Mouse (Mus musculus): ENCODE data around the gene Selenom. TPM values are rescaled to one million over a fixed set of nuclear protein-coding genes. Genes with fewer than 3 reads are reported as not detected.

Gene Selenom
- polyA plus RNA-seq (2012; rRNA removed): 344 and 400 TPM in 2 replicates

DNA sequence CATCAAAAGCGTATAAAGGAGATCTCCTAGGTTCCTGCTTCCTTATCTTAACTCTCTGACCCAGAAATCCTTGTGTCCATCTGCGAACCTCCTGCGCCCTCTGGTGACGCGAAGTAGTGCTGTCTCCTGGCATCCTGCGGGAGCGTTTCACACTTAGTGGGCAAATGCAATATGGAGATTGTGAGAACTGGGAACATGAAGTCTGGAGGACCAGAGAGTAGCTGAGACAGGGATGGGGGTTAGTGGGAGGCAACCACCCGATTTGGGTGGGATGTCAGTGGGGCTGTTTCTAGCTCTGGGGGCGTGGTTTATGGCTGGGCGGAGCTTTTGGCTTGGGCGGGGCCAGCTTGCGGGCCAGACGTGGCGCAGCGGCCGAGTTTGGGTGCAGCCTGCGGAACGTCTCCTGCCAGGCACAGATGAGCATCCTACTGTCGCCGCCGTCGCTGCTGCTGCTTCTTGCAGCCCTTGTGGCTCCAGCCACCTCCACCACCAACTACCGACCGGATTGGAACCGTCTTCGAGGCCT, at the start of gene Selenom:
Gene Selenom (plus strand): TSS at position 156 of the 526 bp plus-strand sequence.
- peak; percentile 86 to 93 for DNase-seq (ENCODE audit: extremely low spot score in 1 of 2, low spot score in 1 of 2)

DNA sequence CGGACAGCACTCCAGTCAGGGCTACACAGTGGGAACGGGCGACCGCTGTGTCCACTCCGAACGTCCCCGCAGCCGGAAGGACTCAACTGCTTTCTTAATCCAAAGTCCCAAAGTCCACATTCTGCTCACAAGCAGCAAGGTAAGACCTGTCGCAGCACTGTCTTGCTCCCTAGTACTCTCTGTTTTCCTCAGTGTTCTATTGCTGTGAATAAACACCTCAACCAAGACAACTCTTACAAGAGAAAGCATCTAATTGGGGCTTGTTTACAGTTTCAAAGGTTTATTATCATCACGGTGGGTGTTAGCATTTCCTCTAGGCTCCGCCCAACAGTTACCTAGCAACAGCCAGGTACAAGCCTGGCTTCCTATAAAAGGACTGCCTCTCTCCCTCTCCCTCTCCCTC, 43.0 kb upstream of the Selenom start:
- DNase-seq (ENCODE audit: extremely low spot score in 1 of 2, low spot score in 1 of 2): no peak

DNA sequence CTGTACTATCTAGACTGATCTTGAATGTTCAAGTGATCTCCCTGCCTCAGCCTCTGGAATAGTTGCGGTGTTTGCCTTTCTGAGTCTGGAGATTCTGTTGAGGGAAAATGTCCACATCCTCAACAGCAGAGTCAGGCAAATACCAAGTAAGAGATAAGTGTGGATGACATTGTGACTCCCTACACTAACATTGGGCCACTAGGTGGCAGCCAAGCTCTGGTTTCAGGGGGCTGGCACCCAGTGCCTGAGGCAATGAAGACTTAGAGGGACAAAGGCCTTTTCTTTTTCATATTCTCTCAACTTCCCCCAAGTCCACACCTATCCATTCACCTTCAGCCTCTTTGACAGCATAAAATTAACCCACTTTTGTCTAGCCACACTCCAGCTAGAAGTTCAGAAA, 42.0 kb upstream of the Selenom start:
- peak; percentile 56 to 93 for DNase-seq (ENCODE audit: extremely low spot score in 1 of 2, low spot score in 1 of 2)

DNA sequence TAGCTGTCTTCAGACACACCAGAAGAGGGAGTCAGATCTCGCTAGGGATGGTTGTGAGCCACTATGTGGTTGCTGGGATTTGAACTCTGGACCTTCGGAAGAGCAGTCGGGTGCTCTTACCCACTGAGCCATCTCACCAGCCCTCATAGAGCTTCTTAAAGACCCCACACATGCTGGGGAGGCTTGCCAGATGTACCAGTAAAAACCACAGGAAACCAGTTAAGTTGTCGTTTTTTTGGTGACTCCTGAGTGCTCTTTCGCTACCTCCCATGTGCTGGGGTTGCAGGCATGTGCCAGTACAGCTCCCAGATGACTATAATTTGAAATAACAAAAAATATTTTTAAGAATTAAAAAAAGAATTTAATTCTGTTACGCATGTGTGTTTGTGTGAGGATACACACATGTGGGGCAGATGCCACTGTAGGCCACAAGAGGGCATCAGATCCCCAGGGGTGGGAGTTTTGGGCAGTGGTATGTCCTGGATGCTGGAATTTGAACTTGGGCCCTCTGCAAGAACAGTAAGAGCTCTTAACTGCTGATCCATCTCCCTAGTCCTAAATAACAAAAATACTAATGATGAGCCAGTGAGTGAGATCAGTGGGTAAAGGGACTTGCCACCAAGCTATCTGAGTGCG, 39.9 kb upstream of the Selenom start:
- DNase-seq (ENCODE audit: extremely low spot score in 1 of 2, low spot score in 1 of 2): peak in 1 of 2 experiments; percentile 25

DNA sequence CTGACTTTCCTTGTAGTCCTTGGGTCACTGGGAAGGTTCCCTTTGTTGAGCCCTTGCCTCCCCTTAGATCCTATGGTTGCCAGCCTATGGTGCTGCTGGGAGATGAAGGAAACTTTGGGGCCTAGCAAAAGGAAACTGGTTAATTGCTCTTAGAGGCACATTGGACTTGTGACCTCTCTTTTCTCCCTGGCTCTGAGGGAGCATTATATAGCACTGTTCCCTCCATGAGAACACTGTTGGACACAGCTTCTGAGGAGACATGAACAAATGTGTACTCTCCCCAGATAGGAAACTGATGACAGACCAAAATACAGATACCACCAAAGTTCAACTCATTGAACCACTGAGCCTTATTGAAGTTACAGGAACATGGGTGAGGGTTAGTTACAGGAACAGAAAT, 39.0 kb upstream of the Selenom start:
- no peak for DNase-seq (ENCODE audit: extremely low spot score in 1 of 2, low spot score in 1 of 2)

DNA sequence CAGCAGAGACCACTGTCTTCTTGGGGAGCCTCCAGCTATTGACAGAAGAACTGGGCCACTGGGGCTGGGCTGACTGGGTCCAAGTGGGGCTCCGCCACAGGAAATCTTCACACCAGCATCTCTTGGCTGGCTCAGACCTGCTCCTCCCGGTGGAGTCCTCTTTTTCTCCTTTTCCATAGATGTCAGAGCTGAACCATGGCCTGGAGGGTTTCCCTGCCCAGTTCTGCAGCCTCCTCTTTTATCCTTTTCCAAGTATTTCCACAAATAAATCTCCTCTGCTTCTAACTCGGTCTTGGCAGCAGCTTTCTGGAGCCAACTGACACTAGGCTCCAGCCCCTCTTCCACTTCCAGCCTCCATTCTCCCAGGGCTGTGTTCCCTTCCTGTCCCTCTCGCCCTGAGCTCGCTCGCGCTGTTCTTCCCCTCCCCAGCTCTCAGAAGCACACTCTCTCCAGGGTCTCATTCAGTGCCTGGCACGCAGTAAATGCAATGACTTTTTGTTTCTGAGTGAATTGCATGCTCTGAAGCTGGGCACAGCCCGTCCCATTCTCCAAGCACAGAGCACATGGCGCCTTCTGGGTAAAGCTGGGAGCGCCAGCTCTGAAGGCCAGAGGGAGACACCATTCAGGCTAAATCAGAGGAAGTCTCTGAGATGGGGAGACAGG, 30.4 kb upstream of the Selenom start:
- peak in 1 of 2 experiments; percentile 22 for DNase-seq (ENCODE audit: extremely low spot score in 1 of 2, low spot score in 1 of 2)

DNA sequence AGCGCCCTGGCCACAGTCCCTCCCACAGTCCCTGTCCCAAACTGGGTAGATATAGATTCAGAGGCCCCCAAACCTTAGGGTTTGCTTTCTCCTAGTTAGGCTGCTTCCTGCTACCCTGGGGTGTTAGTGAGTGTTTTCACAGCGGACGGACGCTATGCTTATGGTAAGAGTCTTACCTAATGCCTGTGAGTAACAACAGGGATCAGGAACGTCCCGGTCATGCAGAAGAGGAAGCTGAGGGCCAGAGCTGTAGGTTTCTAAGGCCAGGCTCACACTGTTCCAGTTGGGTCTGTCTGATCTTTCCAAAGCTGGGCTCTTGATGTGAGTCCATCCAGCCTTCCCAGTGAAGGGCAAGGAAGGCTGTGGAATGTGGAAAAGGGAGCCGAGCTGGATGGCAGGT, 28.1 kb upstream of the Selenom start:
- DNase-seq (ENCODE audit: extremely low spot score in 1 of 2, low spot score in 1 of 2): no peak

DNA sequence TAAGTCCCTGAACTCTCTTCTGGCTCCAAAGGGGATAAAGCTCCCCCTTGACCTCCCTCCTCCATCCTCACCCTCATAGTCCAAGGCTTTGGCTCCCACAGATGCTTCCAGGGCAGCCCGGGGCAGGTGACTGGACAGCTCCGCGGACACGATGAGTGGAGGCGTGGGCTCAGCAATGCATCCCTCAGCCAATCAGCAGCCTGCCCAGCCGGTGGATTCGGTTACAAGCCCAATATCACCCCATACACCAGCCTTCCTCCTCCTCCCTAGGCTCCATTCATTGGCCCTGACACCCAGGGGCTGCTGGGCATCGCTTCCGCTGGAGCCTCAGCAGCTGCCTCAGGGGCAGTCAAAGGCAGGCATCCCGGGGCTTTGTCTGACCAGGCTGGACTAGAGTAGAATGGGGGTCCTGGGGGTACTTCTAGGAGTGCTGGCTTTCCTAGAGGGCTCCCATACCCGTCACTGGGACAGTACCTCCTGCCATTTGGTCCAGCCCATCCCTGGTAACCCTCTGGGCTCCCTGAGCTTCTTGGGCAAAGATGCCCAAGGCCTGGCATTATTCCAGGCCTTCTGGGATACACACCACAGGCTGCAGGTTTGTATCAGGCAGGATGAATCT, 26.4 kb upstream of the Selenom start, which contains the start of gene Pla2g3:
Gene Pla2g3 (plus strand): TSS at position 333 of the 619 bp plus-strand sequence.
- DNase-seq (ENCODE audit: extremely low spot score in 1 of 2, low spot score in 1 of 2): no peak

DNA sequence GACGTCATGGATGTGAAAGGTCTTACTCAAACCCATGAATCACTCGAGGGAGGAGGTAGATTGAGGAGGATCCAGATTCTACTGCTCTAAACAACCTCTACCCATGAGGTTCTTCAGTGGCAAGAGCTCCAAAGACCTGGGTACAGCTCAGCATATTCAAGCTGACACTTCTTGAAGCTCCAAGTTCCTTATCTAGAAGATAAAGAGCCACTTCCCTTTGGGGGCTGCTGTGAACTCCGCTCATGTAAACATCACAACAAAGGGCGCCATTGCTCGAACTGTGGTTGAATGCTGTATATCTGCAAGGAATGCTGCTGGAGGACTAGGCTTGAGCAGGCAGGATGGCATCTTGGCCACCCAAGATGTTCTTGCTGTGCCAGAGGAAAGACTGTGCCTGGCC, 25.4 kb upstream of the Selenom start:
- DNase-seq (ENCODE audit: extremely low spot score in 1 of 2, low spot score in 1 of 2): no peak

DNA sequence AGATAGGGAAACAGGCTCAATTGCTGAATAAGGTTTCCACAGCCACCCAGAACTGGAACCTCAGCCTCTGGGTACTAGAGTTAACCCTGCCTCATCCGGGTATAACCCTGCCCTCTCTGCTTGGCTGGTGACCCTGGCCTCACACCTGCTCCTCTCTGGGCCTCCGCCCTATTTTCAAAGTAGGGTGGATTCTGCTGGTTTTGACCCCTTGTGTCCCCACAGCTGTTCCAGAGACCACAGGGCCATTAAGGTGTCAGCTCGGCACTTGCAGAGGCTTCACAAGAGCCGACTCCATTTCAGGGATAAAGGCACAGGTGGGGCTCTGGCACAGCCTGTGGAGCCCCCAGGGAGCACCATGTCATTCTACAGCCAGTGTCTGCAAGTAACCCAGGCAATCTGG, 21.7 kb upstream of the Selenom start:
- DNase-seq (ENCODE audit: extremely low spot score in 1 of 2, low spot score in 1 of 2): no peak

DNA sequence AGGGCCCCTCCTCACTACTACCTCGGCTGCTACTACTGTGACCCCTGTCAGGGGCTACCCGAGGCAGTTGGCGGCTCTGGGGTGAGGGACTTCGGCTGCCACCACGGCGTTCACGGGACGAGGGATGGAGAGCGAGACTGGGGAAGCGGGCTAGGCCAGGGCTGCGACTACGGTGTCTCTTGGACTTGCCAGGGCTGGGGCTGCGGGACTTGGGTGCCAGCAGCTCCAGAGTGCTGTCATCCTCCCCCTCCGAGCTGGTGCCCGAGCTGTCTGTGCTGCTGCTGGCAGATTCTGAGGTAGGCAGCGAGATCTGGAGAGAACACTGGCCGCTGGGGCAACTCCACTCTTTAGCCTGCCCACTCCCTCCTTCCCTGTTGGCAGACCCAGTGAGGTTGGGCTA, 19.6 kb upstream of the Selenom start:
- DNase-seq (ENCODE audit: extremely low spot score in 1 of 2, low spot score in 1 of 2): no peak

DNA sequence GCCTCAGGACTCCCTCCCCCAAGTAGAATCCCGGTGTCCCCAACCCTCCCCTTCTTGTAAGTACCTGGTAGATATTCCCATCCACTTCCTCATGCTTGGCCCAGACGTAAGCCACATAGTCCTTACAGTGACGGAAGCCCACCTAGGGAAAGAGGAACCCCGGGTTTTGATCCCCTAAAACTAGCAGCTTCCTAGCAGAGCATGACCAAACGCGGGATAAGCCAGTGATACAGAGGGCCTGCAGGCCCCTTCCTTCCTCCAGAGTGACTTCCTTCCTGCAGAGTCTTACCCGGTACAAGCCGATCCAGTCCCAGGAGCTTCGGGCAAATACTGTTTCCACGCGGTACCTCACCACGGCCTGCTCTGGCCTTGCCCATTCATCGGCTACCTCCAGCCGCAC, 19.0 kb upstream of the Selenom start:
- no peak for DNase-seq (ENCODE audit: extremely low spot score in 1 of 2, low spot score in 1 of 2)

DNA sequence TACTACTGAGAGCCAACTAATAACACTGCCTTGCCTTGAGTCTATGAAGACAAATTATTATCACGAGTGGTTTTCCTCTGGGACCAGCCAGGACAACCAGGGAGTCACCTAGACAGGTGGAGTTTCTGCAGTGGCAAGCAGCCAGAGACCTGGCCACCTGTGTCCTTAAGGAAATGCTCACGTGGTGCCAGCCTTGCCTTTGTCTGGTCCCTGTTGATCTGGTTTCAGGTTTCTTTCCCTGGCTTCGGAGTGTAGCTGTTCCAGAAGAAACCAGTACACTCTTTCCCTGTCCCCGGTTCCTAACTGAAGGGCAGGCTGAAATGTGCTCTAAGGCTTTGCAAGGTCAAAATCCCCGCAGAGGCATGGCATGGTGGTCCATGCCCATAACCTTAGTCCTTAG, 17.7 kb upstream of the Selenom start:
- DNase-seq (ENCODE audit: extremely low spot score in 1 of 2, low spot score in 1 of 2): no peak

DNA sequence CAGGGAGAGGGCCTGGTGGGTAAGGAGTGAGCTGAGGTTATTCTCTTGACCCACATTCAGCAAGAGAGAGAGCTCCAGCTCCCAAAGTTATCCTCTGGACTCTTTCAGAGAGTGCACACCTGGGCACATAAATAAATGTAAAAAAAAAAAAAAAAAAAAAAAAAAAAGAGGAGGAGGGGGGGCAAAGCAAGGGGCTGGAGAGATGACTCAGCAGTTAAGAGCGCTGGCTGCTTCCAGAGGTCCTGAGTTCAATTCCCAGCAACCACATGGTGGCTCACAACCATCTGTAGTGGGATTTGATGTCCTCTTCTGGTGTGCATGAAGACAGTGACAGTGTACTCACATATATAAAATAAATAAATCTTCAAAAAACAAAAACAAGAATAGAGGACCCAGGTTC, 17.2 kb upstream of the Selenom start:
- no peak for DNase-seq (ENCODE audit: extremely low spot score in 1 of 2, low spot score in 1 of 2)

DNA sequence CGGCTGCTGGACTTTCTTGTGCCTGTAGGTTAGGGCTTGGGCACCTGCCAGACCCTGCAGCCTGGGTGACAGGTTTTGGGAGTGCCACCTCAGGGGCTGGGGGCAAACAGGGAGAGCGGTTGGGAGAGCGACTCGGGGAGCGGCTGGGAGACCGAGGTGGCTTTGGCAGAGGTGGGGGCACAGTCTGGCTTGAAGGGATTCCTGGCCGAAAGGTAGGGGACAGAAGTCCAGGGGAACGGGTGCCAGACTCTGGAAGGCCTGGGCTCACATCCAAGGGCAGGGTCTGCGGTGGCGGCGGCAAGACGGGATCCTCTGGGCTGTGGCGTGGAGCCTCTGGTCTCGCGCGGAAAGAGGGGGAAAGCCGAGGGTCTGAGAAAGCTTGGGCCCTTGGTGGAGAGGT, 12.4 kb upstream of the Selenom start:
- DNase-seq (ENCODE audit: extremely low spot score in 1 of 2, low spot score in 1 of 2): no peak

DNA sequence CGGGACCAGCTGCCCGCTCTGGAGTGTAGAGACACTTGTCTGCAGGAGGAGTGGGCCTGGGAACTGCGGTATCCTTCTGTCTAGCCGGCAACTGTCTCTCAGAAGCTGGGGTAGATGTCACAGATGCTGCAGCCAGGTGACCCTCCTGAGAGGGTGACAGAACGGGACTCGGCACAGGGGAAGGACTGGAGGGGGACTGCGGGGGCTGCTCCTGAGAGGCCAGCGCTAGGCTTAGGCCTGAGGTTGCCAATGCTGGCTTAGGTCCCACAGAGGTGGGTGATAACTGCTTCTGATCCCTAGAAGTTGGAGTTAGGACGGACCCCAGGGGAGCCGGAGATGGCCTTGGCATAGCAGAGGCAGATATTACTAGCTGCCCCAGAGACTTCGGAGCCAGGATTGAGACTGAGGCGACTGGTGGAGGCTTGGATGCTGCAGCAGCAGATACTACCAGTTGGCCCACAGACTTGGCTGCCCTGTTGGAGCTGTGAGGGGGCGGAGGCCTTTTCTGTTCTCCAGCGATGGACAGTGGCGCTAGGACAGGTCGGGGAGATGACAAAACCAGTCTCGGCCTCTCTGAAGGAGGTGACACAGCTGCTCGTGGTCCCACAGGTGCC, 11.9 kb upstream of the Selenom start:
- DNase-seq (ENCODE audit: extremely low spot score in 1 of 2, low spot score in 1 of 2): no peak

DNA sequence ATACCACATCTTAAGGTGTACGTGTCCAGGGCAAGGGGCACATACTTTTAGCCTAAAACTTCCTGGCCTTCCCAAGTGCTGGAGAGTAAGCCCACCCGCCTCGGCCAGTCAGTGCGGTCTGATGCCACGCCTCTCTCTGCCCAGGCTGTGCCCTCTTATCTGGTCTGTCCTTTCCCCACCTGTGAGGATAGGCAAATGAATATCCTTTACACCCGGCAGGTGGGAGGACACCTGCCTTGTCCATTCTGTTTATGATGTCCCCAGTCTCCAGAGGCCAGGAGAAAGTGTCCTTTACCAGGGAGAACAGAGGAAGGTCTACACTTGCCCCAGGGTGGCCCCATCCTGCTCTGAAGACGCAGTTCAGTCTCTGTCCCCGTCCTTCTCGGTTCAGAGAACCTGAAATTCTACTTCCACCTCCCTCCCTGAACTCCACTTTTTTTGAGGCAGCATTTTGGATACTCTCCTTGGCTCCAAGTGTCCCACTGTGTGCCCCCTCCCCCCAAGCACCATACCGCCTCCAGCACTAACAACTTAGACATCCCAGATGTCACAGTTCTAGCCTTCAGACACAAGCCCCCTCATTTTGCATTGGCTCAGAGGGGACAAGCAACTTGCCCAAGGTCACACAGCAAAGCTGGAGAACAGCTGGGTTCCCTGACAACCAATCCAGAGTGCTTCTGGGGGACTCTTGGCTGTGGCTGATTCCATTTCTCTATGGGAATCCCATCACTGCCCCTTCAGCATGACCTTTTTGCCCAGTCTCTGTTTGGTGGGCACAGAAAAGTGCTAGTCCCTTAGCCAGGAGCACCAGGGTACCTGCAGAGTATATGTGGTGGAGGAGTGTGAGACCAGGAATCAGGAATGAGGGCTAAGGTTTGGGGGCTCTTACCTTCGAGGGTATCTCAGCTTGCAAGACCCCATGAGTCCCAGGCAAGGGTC, 10.5 kb upstream of the Selenom start:
- DNase-seq (ENCODE audit: extremely low spot score in 1 of 2, low spot score in 1 of 2): no peak

DNA sequence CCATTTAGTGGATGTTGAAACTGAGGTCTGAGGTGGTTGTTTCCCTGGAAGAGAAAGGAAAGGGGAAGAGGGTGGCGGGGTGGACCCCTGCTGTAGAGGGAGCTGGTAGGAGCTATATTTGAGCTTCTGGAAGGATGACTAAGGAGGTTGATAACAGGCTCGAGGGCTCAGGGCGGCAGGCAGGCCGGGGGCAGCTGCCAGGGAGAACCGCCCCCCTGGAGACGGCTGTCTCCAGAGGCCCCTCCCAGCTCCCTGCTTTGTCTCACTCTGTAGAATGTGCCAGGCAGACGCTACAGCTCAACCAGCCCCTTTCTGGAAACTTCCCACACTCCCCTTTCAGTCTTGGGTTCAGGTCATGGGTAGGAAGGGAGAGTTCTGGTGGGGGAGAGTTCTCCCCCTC, 6.3 kb upstream of the Selenom start:
- peak in 1 of 2 experiments; percentile 27 for DNase-seq (ENCODE audit: extremely low spot score in 1 of 2, low spot score in 1 of 2)

DNA sequence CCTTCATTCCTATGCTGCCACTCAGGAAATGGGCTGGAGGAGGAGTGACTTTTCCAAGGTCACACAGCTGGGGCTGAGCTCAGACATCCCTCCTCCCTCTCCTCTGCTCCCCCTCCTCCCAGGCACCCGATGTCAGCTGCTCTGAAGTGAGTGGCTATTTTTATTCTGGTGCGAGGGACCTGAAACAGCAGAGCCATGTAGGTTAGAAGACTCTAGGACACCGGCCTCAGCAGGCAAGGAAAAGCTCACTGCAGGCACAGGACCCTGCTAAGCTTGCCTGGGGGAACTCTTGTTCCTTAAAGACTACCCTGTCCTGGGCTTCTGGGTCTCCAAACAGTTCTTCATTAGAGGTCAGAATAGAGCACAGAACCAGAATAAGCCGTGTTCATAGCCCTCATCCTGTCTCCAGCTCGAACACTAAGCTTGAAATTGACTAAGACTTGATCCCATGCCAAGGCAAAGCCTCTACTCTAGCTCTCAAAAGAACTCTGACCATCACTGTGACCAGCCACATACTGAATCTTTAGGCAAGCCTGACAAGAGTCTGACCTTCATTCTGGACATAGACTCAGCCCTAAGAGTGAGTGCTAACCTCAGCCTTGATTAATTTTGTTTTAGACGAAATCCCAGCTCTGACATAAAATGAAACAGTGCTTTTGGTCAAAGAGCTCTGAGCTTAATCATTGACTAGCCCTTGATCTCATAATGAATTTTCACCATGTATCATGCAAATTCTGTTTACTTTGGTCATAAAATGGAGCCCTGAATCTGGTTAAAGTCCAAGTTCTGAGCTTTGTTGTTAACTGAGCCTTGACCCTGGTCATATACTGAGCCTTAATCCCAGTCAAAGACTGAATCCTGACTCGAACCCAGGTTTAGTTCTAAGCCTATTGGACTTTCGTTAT, 5.1 kb upstream of the Selenom start:
- no peak for DNase-seq (ENCODE audit: extremely low spot score in 1 of 2, low spot score in 1 of 2)

Data from frontal cortex, adult 2 months (tissue).